Mouse (Mus musculus): ENCODE measurements around the gene Mypop. TPM values are rescaled to one million over a fixed set of nuclear protein-coding genes. Genes with fewer than 3 reads are reported as not detected.

Mypop gene
- polyA plus RNA-seq, 1 experiment from 2014 or later, result 1.8 TPM

- no peak overlapping the region for H3K27ac ChIP-seq (replicated peaks)
- WGBS, result under 1% methylated on average over 59 of the region's 59 CpGs
These were observed 732 bp downstream of the Mypop start for GRCm38 (mm10) chr7:18991660-18992293.

DNA sequence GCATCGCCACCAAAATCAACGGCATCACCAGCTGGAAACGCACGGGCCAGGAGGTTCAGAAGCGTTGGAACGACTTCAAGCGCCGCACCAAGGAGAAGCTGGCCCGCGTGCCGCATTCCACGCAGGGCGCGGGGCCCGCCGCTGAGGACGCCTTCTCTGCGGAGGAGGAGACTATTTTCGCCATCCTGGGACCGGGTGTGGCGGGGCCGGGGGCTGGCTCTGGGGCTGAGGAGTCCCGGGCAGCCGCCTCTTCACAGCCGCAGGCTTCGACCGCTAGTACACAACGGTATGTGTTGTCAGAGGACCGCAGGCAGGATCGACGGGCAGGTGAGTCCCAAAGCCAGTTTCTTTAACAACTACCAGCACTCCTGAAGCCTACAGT lies 1.2 kb downstream of the Mypop start:
- H3K9ac ChIP-seq, result peak overlapping the region; percentile 81
- H3K27ac ChIP-seq (replicated peaks), result no peak overlapping the region
- ATAC-seq (ENCODE audit: extremely low read depth, insufficient number of reproducible peaks, low FRiP score, low TSS enrichment), result no peak
- 3% methylated on average over 31 of the region's 31 CpGs for WGBS
- peaks cover 55% of the 10 kb centered on the region for H3K27me3 ChIP-seq (replicated peaks)
- H3K4me1 ChIP-seq, result peaks cover 22% of the 10 kb centered on the region
- peaks cover 29% of the 10 kb centered on the region for H3K36me3 ChIP-seq
- H3K4me2 ChIP-seq, result peak overlapping the region; percentile 84
- peak overlapping the region; percentile 58 for H3K4me3 ChIP-seq
- no peaks in the 10 kb centered on the region for H3K9me3 ChIP-seq

More at GRCm38 (mm10) chr7:18991660-18992293, 732 bp downstream of the Mypop start:
- H3K27me3 ChIP-seq (replicated peaks), result peaks cover 56% of the 10 kb centered on the region
- H3K9me3 ChIP-seq, result no peaks in the 10 kb centered on the region
- H3K36me3 ChIP-seq, result peaks cover 27% of the 10 kb centered on the region
- H3K4me2 ChIP-seq, result peak overlapping the region; percentile 84
- peaks cover 22% of the 10 kb centered on the region for H3K4me1 ChIP-seq
- no peak for ATAC-seq (ENCODE audit: extremely low read depth, insufficient number of reproducible peaks, low FRiP score, low TSS enrichment)
- H3K9ac ChIP-seq, result peak overlapping the region; percentile 81
- peak overlapping the region; percentile 58 for H3K4me3 ChIP-seq

DNA sequence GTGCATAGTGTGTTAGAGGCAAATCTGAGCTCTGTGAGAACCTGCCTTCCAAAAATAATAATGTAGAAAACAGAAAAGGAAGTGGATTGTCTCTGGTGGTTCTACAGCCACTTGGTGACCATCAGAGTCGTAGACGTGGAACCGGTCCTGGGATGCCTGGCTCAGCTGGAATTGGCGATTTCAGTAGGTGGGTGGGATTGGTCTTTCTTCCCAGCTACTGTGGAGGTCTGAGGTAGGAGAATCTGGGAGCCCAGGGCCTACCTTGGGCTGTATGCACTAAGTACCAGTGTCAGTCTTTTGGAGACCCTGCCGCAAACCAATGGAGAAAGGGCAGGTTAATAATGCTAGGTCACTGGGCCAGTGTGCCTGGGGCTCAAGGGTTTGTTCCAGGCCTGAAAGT lies 2.0 kb downstream of the Mypop start:
- peaks cover 49% of the 10 kb centered on the region for H3K27me3 ChIP-seq (replicated peaks)
- peaks cover 36% of the 10 kb centered on the region for H3K36me3 ChIP-seq

DNA sequence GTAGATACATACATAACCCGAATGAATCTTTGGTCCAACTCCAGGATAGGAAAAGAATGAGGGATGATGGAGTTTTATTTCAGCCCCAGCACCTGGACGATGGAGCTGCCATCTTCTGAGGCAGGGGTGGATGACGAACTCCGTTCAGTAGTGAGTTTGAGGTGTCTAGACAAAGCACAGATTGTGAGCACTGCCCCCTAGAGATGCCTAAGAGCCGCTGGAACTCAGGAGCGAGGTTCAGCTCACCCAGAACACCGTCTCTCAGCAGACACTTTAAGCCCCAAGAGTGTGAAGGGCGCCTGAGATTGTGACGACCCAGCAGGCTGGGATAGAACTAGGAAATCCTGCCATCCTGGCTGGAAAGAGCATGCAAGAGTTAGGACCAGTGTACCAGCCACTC lies 7.8 kb downstream of the Mypop start:
- no peak overlapping the region for H3K4me2 ChIP-seq
- no peak overlapping the region for H3K27ac ChIP-seq (replicated peaks)
- H3K9me3 ChIP-seq, result no peaks in the 10 kb centered on the region
- H3K9ac ChIP-seq, result 0 out of 2 replicates have a peak overlapping the region, but pooled peaks have one; percentile 8
- peaks cover 4% of the 10 kb centered on the region for H3K27me3 ChIP-seq (replicated peaks)
- no peak overlapping the region for H3K4me3 ChIP-seq
- H3K36me3 ChIP-seq, result peaks cover 34% of the 10 kb centered on the region
- H3K4me1 ChIP-seq, result peaks cover 36% of the 10 kb centered on the region
- no peak for ATAC-seq (ENCODE audit: extremely low read depth, insufficient number of reproducible peaks, low FRiP score, low TSS enrichment)
- 40% methylated on average over 9 of the region's 9 CpGs for WGBS

More for the DNA sequence above, 2.0 kb downstream of the Mypop start:
- Histone ChIP-seq H3K9me3 (no peaks in the 10 kb centered on the region), H3K27ac (replicated peaks) (no peak overlapping the region), H3K9ac (no peak overlapping the region), H3K4me1 (peaks cover 22% of the 10 kb centered on the region), H3K4me2 (no peak overlapping the region), H3K4me3 (no peak overlapping the region)
- 86% methylated on average over 5 of the region's 5 CpGs for WGBS
- no peak for ATAC-seq (ENCODE audit: extremely low read depth, insufficient number of reproducible peaks, low FRiP score, low TSS enrichment)

DNA sequence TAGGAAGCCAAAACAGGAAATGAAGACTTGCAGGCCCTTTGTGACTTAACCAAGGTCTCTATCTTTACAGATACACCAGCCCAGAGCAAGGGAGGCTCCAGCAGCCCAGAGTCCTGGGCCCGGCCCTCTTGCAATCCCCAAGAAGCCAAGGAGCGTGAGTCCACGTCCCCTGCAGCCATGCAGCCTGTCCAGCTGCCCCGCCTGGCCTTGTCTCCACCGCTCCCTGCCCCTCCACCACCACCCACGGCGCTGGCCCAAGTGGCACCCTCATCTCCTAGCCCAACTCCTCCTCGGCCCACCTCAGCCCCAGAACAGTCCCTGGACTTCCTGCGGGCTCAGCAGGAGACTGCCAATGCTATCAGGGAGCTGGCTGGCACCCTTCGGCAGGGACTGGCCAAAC lies 9.4 kb downstream of the Mypop start:
- H3K4me2 ChIP-seq, result peak overlapping the region; percentile 98
- H3K9ac ChIP-seq, result peak overlapping the region; percentile 85
- WGBS, result 27% methylated on average over 10 of the region's 10 CpGs
- H3K4me3 ChIP-seq, result peak overlapping the region; percentile 54
- H3K4me1 ChIP-seq, result peaks cover 47% of the 10 kb centered on the region
- H3K9me3 ChIP-seq, result no peaks in the 10 kb centered on the region
- peaks cover 25% of the 10 kb centered on the region for H3K36me3 ChIP-seq
- H3K27me3 ChIP-seq (replicated peaks), result no peaks in the 10 kb centered on the region
- peak overlapping the region; percentile 78 for H3K27ac ChIP-seq (replicated peaks)
- no peak for ATAC-seq (ENCODE audit: extremely low read depth, insufficient number of reproducible peaks, low FRiP score, low TSS enrichment)

- WGBS, result 27% methylated on average over 18 of the region's 18 CpGs
- Histone ChIP-seq H3K27ac (replicated peaks) (peak overlapping the region; percentile 78), H3K36me3 (peaks cover 28% of the 10 kb centered on the region), H3K9ac (peak overlapping the region; percentile 85), H3K4me1 (peaks cover 55% of the 10 kb centered on the region), H3K4me2 (peak overlapping the region; percentile 98), H3K9me3 (no peaks in the 10 kb centered on the region), H3K4me3 (peak overlapping the region; percentile 54), H3K27me3 (replicated peaks) (no peaks in the 10 kb centered on the region)
- ATAC-seq (ENCODE audit: extremely low read depth, insufficient number of reproducible peaks, low FRiP score, low TSS enrichment), result no peak
These were observed 10.2 kb downstream of the Mypop start for GRCm38 (mm10) chr7:19001066-19001806.

DNA sequence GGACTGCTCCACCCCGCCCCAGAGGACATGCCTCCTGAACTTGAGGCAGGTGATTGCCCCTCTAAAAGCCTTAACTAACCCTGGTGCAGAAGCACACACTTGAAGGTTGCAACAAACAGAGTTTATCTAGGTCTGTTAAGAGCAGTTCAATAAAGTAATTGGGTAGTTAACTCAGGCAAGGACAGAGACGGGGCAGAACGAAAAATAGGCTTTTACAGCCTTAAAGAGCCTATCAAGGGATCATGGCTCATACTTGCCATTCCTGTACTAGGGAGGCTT lies 10.7 kb downstream of the Mypop start:
- 79% methylated on average over 3 of the region's 3 CpGs for WGBS

GRCm38 (mm10) chr7:19002115-19002514 lies 11.1 kb downstream of the Mypop start:
- Histone ChIP-seq H3K9ac (peak overlapping the region; percentile 86), H3K27me3 (replicated peaks) (no peaks in the 10 kb centered on the region), H3K36me3 (peaks cover 28% of the 10 kb centered on the region), H3K4me2 (peak overlapping the region; percentile 98), H3K9me3 (no peaks in the 10 kb centered on the region), H3K4me1 (peaks cover 62% of the 10 kb centered on the region), H3K27ac (replicated peaks) (peak overlapping the region; percentile 78), H3K4me3 (peak overlapping the region; percentile 52)
- 26% methylated on average over 4 of the region's 4 CpGs for WGBS
- no peak for ATAC-seq (ENCODE audit: extremely low read depth, insufficient number of reproducible peaks, low FRiP score, low TSS enrichment)

More for the DNA sequence above, 10.7 kb downstream of the Mypop start:
- Histone ChIP-seq H3K4me2 (peak overlapping the region; percentile 98), H3K4me3 (no peak overlapping the region; the same call in 1 of the 2 replicates), H3K27ac (replicated peaks) (peak overlapping the region; percentile 78), H3K9ac (peak overlapping the region; percentile 85; the same call in 1 of the 2 replicates), H3K36me3 (peaks cover 25% of the 10 kb centered on the region), H3K9me3 (no peaks in the 10 kb centered on the region), H3K27me3 (replicated peaks) (no peaks in the 10 kb centered on the region), H3K4me1 (peaks cover 58% of the 10 kb centered on the region)
- no peak for ATAC-seq (ENCODE audit: extremely low read depth, insufficient number of reproducible peaks, low FRiP score, low TSS enrichment)

DNA sequence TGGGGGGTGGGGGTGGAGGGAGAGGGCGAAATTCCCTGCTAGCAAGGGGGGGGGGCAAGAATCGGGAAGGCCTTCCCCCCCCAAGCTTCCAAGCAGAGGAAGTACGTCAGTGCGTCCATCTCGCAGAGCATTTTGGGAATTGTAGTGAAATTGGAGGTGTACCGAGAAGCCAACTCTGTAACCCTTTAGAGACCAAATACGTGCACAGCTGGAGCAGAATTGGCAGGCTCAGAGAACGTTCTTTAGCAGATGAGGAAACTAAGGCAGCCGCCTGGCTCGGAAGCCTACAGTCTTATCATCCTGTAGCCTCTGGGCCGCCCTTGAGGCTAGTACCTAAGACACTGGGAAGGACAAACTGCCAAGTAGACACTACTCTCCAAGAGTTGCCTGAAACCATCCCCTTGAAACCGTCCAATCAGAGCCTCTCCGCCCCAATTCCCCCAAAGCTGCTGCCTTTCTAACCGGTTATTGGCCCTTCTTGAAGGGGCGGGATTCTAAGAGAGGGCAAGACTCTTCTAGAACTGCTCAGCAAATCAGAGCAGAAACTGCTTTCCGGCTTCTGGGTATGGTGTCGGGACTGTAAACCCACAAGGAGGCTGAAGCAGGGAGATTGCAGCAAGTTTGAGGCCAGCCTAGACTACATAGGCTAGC lies 11.9 kb downstream of the Mypop start:
- peaks cover 26% of the 10 kb centered on the region for H3K36me3 ChIP-seq
- H3K4me3 ChIP-seq, result peak overlapping the region; percentile 52
- peak overlapping the region; percentile 98 for H3K4me2 ChIP-seq
- H3K9ac ChIP-seq, result peak overlapping the region; percentile 86
- peak; percentile 44; the same call in 1 of the 2 replicates for ATAC-seq (ENCODE audit: extremely low read depth, insufficient number of reproducible peaks, low FRiP score, low TSS enrichment)
- peak overlapping the region; percentile 78 for H3K27ac ChIP-seq (replicated peaks)
- H3K4me1 ChIP-seq, result peaks cover 67% of the 10 kb centered on the region
- 3% methylated on average over 17 of the region's 17 CpGs for WGBS
- no peaks in the 10 kb centered on the region for H3K27me3 ChIP-seq (replicated peaks)
- no peaks in the 10 kb centered on the region for H3K9me3 ChIP-seq

- peaks cover 26% of the 10 kb centered on the region for H3K36me3 ChIP-seq
- H3K9ac ChIP-seq, result peak within 1 kb of the TSS; percentile 91
- peaks cover 67% of the 10 kb centered on the region for H3K4me1 ChIP-seq
- peak within 1 kb of the TSS; percentile 98 for H3K4me2 ChIP-seq
- ATAC-seq (ENCODE audit: extremely low read depth, insufficient number of reproducible peaks, low FRiP score, low TSS enrichment), result peak; percentile 62
- WGBS, result under 1% methylated on average over 64 of the region's 90 CpGs
- H3K27ac ChIP-seq (replicated peaks), result peak within 1 kb of the TSS; percentile 90
- no peaks in the 10 kb centered on the region for H3K9me3 ChIP-seq
- peak within 1 kb of the TSS; percentile 82 for H3K4me3 ChIP-seq
- H3K27me3 ChIP-seq (replicated peaks), result no peaks in the 10 kb centered on the region
These were observed 13.0 kb downstream of the Mypop start, which contains the start of gene Irf2bp1 for GRCm38 (mm10) chr7:19003902-19004630. Gene Irf2bp1 (plus strand): TSS chr7:19004044.

DNA sequence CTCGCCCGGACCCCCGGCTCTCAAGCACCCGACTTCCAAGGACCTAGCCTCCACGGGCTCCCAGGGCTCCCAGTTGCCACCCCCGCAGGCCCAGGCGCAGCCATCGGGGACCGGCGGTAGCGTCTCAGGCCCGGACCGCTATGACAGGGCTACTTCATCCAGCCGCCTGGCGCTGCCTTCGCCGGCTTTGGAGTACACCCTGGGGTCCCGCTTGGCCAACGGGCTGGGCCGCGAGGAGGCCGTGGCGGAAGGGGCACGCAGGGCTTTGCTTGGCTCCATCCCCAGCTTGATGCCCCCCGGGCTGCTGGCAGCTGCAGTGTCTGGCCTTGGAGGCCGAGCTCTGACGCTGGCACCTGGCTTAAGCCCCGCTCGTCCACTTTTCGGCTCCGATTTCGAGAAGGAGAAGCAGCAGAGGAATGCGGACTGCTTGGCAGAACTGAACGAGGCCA lies 13.6 kb downstream of the Mypop start:
- H3K4me2 ChIP-seq, result peak overlapping the region; percentile 98
- WGBS, result 6% methylated on average over 34 of the region's 34 CpGs
- 0 out of 2 replicates have a peak, but pooled peaks have one; percentile 1 for ATAC-seq (ENCODE audit: extremely low read depth, insufficient number of reproducible peaks, low FRiP score, low TSS enrichment)
- peaks cover 62% of the 10 kb centered on the region for H3K4me1 ChIP-seq
- peaks cover 26% of the 10 kb centered on the region for H3K36me3 ChIP-seq
- peak overlapping the region; percentile 82 for H3K4me3 ChIP-seq
- H3K27ac ChIP-seq (replicated peaks), result peak overlapping the region; percentile 90
- H3K9ac ChIP-seq, result peak overlapping the region; percentile 91
- no peaks in the 10 kb centered on the region for H3K9me3 ChIP-seq
- no peaks in the 10 kb centered on the region for H3K27me3 ChIP-seq (replicated peaks)

Measured in heart, embryonic 13.5 days (tissue).